Mouse (Mus musculus) liver, embryonic 14.5 days (tissue): ENCODE measurements around the gene Pcbp3. TPM values are rescaled to one million over a fixed set of nuclear protein-coding genes. Genes with fewer than 3 reads are reported as not detected.
A peak's percentile ranks its signal among the peaks of the same experiment; 100 is the strongest.

Experiments used
- ATAC-seq: fragments of 200-750 bp; cut with Nextera tagmentation; 2 replicates; pipeline ENCODE4 v1.8.0; 2017; ENCODE audit warnings: moderate number of reproducible peaks, mild to moderate bottlenecking, moderate library complexity; ENCODE audit not compliant: insufficient read depth
- DNase-seq, 3 experiments: peaks; one replicate each; pipeline ENCODE4 v3.0.0-alpha.2; 2012 to 2013; ENCODE audit warnings: low read depth in 3 of 3, low spot score in 3 of 3
- H3K27ac ChIP-seq: fragments of 300-500 bp; sonication (generic); 2 replicates; pipeline ENCODE4 v1.5.1; 2014; ENCODE audit warnings: moderate library complexity, mild to moderate bottlenecking, control low read depth, inconsistent platforms
- H3K27me3 ChIP-seq: fragments of 300-500 bp; sonication (generic); 2 replicates; pipeline ENCODE4 v1.6.1; 2014; ENCODE audit warnings: mild to moderate bottlenecking, low read length, moderate library complexity; ENCODE audit not compliant: control insufficient read depth, insufficient read depth
- H3K36me3 ChIP-seq: fragments of 300-500 bp; sonication (generic); replicated peaks from 2 replicates; pipeline ENCODE4 v1.6.1; 2014; ENCODE audit warnings: low read depth; ENCODE audit not compliant: control insufficient read depth, insufficient read depth
- H3K4me1 ChIP-seq, 2 experiments: fragments of 200-500 bp in 1 of 2; fragments of 300-500 bp in 1 of 2; sonication (generic) in 1 of 2; replicated peaks; 2 replicates each; pipeline ENCODE4 v1.6.1; 2012 to 2014; ENCODE audit warnings: antibody characterized with exemption in 1 of 2, inconsistent platforms in 1 of 2, low read length in 1 of 2; ENCODE audit not compliant: control insufficient read depth in 2 of 2, insufficient read depth in 2 of 2
- H3K4me2 ChIP-seq: fragments of 300-500 bp; sonication (generic); 2 replicates; pipeline ENCODE4 v1.6.1; 2014; ENCODE audit warnings: low read depth, mild to moderate bottlenecking, control low read depth, moderate library complexity
- H3K4me3 ChIP-seq, 2 experiments: fragments of 200-500 bp in 1 of 2; fragments of 300-500 bp in 1 of 2; sonication (generic) in 1 of 2; 2 replicates each; pipeline ENCODE4 v1.5.1; 2012 to 2014; ENCODE audit warnings: low read depth in 2 of 2, low read length in 2 of 2, mild to moderate bottlenecking in 2 of 2, control low read depth in 1 of 2, inconsistent platforms in 1 of 2, moderate library complexity in 1 of 2; ENCODE audit not compliant: insufficient read depth in 1 of 2
- H3K9ac ChIP-seq: fragments of 300-500 bp; sonication (generic); replicated peaks from 2 replicates; pipeline ENCODE4 v1.6.1; 2014; ENCODE audit warnings: mild to moderate bottlenecking, control low read depth, moderate library complexity
- H3K9me3 ChIP-seq: fragments of 300-500 bp; sonication (generic); 2 replicates; pipeline ENCODE4 v1.6.1; 2016; ENCODE audit warnings: low read length, mixed read lengths; ENCODE audit not compliant: control insufficient read depth
- CTCF ChIP-seq: IDR thresholded peaks from 2 replicates; pipeline ENCODE4 v1.5.1; 2016; ENCODE audit warnings: antibody characterized with exemption, low read depth, control low read depth
- EP300 ChIP-seq: IDR thresholded peaks from 2 replicates; pipeline ENCODE4 v1.6.1; 2016; ENCODE audit warnings: antibody characterized with exemption, low read depth
- WGBS: fragments of 180-500 bp; shearing (Covaris S2); extraction: QIAGEN DNeasy Blood & Tissue Kit; methylation state at CpG from one replicate; pipeline ENCODE4 v1.1.7; 2014; ENCODE audit not compliant: insufficient replicate concordance; 5-methylcytosine and 5-hydroxymethylcytosine counted together
- polyA plus RNA-seq, 2 experiments: library from polyadenylated mRNA; depleted of rRNA in 1 of 2; stranded (reverse) in 1 of 2; unstranded in 1 of 2; fragments of >200 nt; fragmentation: Nextera tagmentation in 1 of 2; extraction: Ambion mirVana in 1 of 2; gene quantifications; 2 replicates each; pipeline versions ENCODE4 v1.2.1 to v1.2.3; 2012 to 2014

Pcbp3 gene
- polyA plus RNA-seq, 2 experiments = 2.0 to 2.6 TPM

DNA sequence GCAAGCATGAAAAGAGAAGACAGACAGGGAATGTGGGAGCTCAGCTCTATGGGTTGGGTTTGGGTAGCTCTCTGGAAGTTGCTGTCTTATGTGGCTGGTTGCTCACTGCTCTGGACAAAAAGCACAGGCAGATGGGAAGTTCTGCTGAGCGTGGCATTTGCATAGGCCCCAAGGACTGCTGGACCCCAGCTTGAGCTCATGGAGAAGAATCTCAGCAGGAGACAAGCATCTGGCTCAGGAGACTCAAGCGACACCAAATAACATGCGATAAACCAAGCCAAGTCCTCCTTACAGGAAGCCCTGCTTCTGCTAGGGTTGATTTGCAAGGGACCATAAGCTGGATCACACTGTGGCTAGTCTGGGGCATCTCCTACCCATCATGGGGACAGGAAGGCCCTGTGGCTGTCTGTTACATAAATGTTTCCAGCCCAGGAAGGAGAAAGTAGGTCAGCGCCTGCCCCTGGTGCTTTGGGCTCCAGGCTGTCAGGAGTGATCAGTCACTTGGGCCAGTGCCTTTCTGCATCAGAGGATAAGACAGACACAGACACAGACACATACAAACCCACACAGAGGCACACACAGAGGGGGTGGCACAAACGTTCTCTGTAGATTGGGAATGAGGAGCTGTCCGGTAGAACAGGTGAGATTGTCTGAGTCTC, 159.7 kb downstream of the Pcbp3 start:
- no peaks in the 10 kb centered on the region for H3K27me3 ChIP-seq
- WGBS = 63% methylated on average over 6 of the region's 6 CpGs
- H3K36me3 ChIP-seq = no peaks in the 10 kb centered on the region
- H3K9me3 ChIP-seq = no peaks in the 10 kb centered on the region
- H3K4me1 ChIP-seq = peaks cover 0 to 7% of the 10 kb centered on the region in 2 experiments; a peak in 2 of 4 replicates
- ATAC-seq (no peak), DNase-seq (no peak)
- TF ChIP-seq EP300 (no peak), CTCF (no peak)
- no peak overlapping the region for H3K9ac ChIP-seq
- no peak overlapping the region for H3K27ac ChIP-seq
- H3K4me2 ChIP-seq = no peak overlapping the region
- no peak overlapping the region for H3K4me3 ChIP-seq

GRCm38 (mm10) chr10:76801237-76801641, 160.4 kb downstream of the Pcbp3 start:
- TF ChIP-seq EP300 (no peak), CTCF (no peak)
- DNase-seq (no peak), ATAC-seq (no peak)
- H3K36me3 ChIP-seq = no peaks in the 10 kb centered on the region
- H3K9ac ChIP-seq = no peak overlapping the region
- no peak overlapping the region for H3K27ac ChIP-seq
- H3K4me3 ChIP-seq = no peak overlapping the region
- no peaks in the 10 kb centered on the region for H3K9me3 ChIP-seq
- peaks cover 0 to 7% of the 10 kb centered on the region in 2 experiments; a peak in 2 of 4 replicates for H3K4me1 ChIP-seq
- 59% methylated on average over 5 of the region's 5 CpGs for WGBS
- no peaks in the 10 kb centered on the region for H3K27me3 ChIP-seq
- no peak overlapping the region for H3K4me2 ChIP-seq

DNA sequence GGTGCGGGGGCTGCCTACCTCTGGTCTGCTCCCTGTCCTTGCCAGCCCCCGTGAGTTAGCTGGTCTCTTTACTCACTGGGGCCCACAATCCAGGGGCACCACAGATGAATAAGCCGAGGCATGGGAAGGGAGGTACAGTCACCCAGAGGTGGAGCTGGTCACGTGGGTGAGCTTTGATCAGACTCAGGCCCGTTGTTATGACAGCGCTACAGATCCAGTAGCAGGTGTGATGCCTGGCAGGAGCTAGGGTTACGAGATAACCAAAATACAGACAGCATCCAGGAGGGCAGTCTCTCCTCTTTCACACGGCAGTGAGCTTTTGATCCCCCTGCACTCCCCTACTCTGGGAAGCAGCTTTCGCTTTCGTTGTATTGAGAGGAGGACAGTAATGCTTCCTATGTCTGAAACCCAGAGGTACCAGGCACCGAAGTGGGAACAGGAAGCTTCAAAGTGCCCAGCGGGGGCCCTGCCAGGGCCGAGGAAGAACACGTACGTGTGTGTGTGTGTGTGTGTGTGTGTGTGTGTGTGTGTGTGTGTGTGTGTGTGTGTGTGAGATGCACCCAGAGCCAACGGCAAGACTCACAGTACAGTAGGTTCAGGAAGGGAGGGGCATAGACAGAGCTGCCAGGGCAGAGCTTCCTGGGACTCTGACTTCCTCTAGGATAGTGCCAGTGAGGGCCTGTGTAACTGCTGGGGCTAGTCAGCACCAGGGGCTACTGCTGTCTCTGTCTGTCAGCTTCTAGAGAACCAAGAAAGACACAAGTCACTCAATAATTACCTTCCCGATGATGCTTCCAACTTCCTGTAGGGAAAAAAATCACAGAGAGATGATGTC, 162.7 kb downstream of the Pcbp3 start:
- no peaks in the 10 kb centered on the region for H3K9me3 ChIP-seq
- peaks cover 0 to 7% of the 10 kb centered on the region in 2 experiments; a peak in 2 of 4 replicates for H3K4me1 ChIP-seq
- no peak overlapping the region for H3K27ac ChIP-seq
- H3K9ac ChIP-seq = no peak overlapping the region
- no peak for TF ChIP-seq CTCF
- TF ChIP-seq EP300 = no peak
- ATAC-seq (no peak), DNase-seq (no peak)
- no peaks in the 10 kb centered on the region for H3K27me3 ChIP-seq
- no peak overlapping the region for H3K4me3 ChIP-seq
- H3K36me3 ChIP-seq = no peaks in the 10 kb centered on the region
- WGBS = 63% methylated on average over 17 of the region's 17 CpGs
- no peak overlapping the region for H3K4me2 ChIP-seq

DNA sequence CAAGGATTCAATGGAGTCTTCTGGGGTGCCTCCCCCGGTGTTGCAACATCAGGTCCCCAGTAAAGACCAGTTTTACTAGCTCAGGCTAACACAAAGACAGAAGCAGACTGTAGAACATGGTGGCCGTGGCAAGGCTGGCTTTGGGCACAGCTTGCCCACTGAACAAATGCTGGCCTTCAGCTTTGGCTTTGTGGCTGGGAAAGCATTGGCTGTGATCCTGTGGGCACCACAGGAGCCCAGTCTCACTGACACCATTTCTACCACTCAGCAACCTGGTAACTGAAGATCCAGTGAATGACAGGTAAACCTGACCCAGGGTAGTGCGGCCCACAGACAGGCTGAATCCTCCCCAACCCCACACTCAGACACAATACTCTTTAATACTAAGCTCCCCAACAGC, 167.6 kb downstream of the Pcbp3 start:
- DNase-seq = no peak
- H3K36me3 ChIP-seq = no peaks in the 10 kb centered on the region
- H3K27me3 ChIP-seq = no peaks in the 10 kb centered on the region

DNA sequence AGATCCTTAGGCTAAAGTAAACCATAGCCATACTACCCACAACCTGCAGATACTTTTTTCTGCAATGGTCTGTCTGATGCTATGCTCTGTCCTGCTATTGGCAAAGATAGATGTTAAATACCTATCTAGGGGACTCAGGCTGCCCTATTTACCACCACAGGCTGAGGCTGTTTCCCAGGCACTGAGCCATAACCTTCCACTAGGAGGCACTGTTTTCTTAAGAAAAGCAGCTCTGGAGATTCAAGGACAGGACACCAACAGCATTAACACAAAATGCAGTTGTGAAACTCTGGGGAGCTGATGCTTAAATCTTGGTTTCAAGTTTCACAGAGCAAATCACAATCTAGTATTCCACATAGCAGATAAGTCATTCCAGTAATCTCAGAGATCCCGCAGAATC, 170.2 kb downstream of the Pcbp3 start:
- H3K4me1 ChIP-seq = no peaks in the 10 kb centered on the region
- no peak for TF ChIP-seq EP300
- TF ChIP-seq CTCF = peak; percentile 60
- H3K9me3 ChIP-seq = no peaks in the 10 kb centered on the region
- no peak overlapping the region for H3K4me3 ChIP-seq
- H3K9ac ChIP-seq = no peak overlapping the region
- H3K27me3 ChIP-seq = no peaks in the 10 kb centered on the region
- 34% methylated on average over 1 of the region's 1 CpGs for WGBS
- ATAC-seq (no peak), DNase-seq (peak in 2 of 3 experiments; percentile 10 to 14)
- no peak overlapping the region for H3K27ac ChIP-seq
- H3K36me3 ChIP-seq = no peaks in the 10 kb centered on the region
- no peak overlapping the region for H3K4me2 ChIP-seq

More for the DNA sequence above, 167.6 kb downstream of the Pcbp3 start:
- no peak overlapping the region for H3K4me3 ChIP-seq
- H3K9me3 ChIP-seq = no peaks in the 10 kb centered on the region
- no peak overlapping the region for H3K27ac ChIP-seq
- no peak overlapping the region for H3K4me2 ChIP-seq
- TF ChIP-seq CTCF = no peak
- TF ChIP-seq EP300 = no peak
- no peak overlapping the region for H3K9ac ChIP-seq
- no peaks in the 10 kb centered on the region for H3K4me1 ChIP-seq
- 64% methylated on average over 3 of the region's 3 CpGs for WGBS
- no peak for ATAC-seq
